Mouse (Mus musculus) MEL (cell line): Measurements from ENCODE around the gene Gm960. TPM values are rescaled to one million over a fixed set of nuclear protein-coding genes. Genes with fewer than 3 reads are reported as not detected.

Experiments used
- DNase-seq: peaks from one replicate; pipeline ENCODE4 v3.0.0; 2011; ENCODE audit warnings: low read depth, low spot score
- H3K27ac ChIP-seq: 2 replicates; pipeline ENCODE4 v1.5.1; 2012; ENCODE audit warnings: low read depth, mild to moderate bottlenecking, control low read depth, low read length, moderate library complexity; ENCODE audit not compliant: control insufficient read depth
- H3K27me3 ChIP-seq, 2 experiments: fragments of 150-350 bp in 1 of 2; sonication (generic) in 1 of 2; 2 replicates each; pipeline ENCODE4 v1.6.1; 2012; ENCODE audit warnings: low read length in 2 of 2, mild to moderate bottlenecking in 2 of 2, improper control_type of control experiment in 1 of 2, moderate library complexity in 1 of 2; ENCODE audit not compliant: insufficient read depth in 2 of 2, control insufficient read depth in 1 of 2
- H3K36me3 ChIP-seq, 2 experiments: 2 replicates each; pipeline ENCODE4 v1.6.1; 2012 to 2014; ENCODE audit warnings: low read length in 2 of 2, improper control_type of control experiment in 1 of 2, inconsistent platforms in 1 of 2, mild to moderate bottlenecking in 1 of 2; ENCODE audit not compliant: insufficient read depth in 2 of 2, control insufficient read depth in 1 of 2
- H3K4me1 ChIP-seq, 2 experiments: fragments of 150-350 bp in 1 of 2; sonication (generic) in 1 of 2; 2 replicates each; pipeline ENCODE4 v1.6.1; 2012; ENCODE audit warnings: low read length in 2 of 2, improper control_type of control experiment in 1 of 2, mild to moderate bottlenecking in 1 of 2; ENCODE audit not compliant: insufficient read depth in 2 of 2, control insufficient read depth in 1 of 2
- H3K4me3 ChIP-seq, 2 experiments: fragments of 150-350 bp in 1 of 2; sonication (generic) in 1 of 2; 2 replicates each; pipeline ENCODE4 v1.5.1; 2012; ENCODE audit warnings: low read depth in 2 of 2, low read length in 2 of 2, mild to moderate bottlenecking in 2 of 2, moderate library complexity in 2 of 2, control low read depth in 1 of 2, improper control_type of control experiment in 1 of 2; ENCODE audit not compliant: control insufficient read depth in 1 of 2, insufficient read depth in 1 of 2
- H3K79me2 ChIP-seq: 2 replicates; pipeline ENCODE4 v1.6.1; 2012; ENCODE audit warnings: mild to moderate bottlenecking, low read length, moderate library complexity; ENCODE audit not compliant: control insufficient read depth, poor library complexity, insufficient read depth
- H3K9ac ChIP-seq: 2 replicates; pipeline ENCODE4 v1.6.1; 2012; ENCODE audit warnings: low read depth, mild to moderate bottlenecking, control low read depth, low read length, moderate library complexity; ENCODE audit not compliant: control insufficient read depth, poor library complexity, severe bottlenecking
- H3K9me3 ChIP-seq: fragments of 150-350 bp; sonication (generic); replicated peaks from 2 replicates; pipeline ENCODE4 v1.6.1; 2012; ENCODE audit warnings: mild to moderate bottlenecking, low read length, improper control_type of control experiment, moderate library complexity; ENCODE audit not compliant: insufficient read depth
- CHD1 ChIP-seq: IDR thresholded peaks from 2 replicates; pipeline ENCODE4 v1.6.1; 2012; ENCODE audit warnings: low read depth, mild to moderate bottlenecking, inconsistent platforms, low read length, improper control_type of control experiment
- CHD2 ChIP-seq: IDR thresholded peaks from 2 replicates; pipeline ENCODE4 v1.6.1; 2011; ENCODE audit warnings: low read length, improper control_type of control experiment
- ETS1 ChIP-seq: IDR thresholded peaks from 2 replicates; pipeline ENCODE4 v1.6.1; 2012; ENCODE audit warnings: low read depth, mild to moderate bottlenecking, inconsistent platforms, low read length, improper control_type of control experiment, moderate library complexity
- GABPA ChIP-seq: IDR thresholded peaks from 2 replicates; pipeline ENCODE4 v1.6.1; 2012; ENCODE audit warnings: low read depth, mild to moderate bottlenecking, inconsistent platforms, low read length, improper control_type of control experiment, moderate library complexity
- KAT2A ChIP-seq: conservative IDR thresholded peaks from 2 replicates; pipeline ENCODE4 v1.6.1; 2012; ENCODE audit warnings: low read depth, low read length, improper control_type of control experiment, inconsistent platforms
- MYC ChIP-seq: IDR thresholded peaks from 2 replicates; pipeline ENCODE4 v1.6.1; 2011; ENCODE audit warnings: low read depth, mild to moderate bottlenecking, low read length, improper control_type of control experiment, moderate library complexity
- POLR2A ChIP-seq, 2 experiments: IDR thresholded peaks; 2 replicates each; pipeline ENCODE4 v1.6.1; 2011 to 2012; ENCODE audit warnings: low read length in 2 of 2, mild to moderate bottlenecking in 2 of 2, control low read depth in 1 of 2, improper control_type of control experiment in 1 of 2, low read depth in 1 of 2, moderate library complexity in 1 of 2; ENCODE audit not compliant: control insufficient read depth in 1 of 2, insufficient read depth in 1 of 2, poor library complexity in 1 of 2
- POLR2AphosphoS2 ChIP-seq: IDR thresholded peaks from 2 replicates; pipeline ENCODE4 v1.6.1; 2011; ENCODE audit warnings: low read length, improper control_type of control experiment
- RCOR1 ChIP-seq: IDR thresholded peaks from 2 replicates; pipeline ENCODE4 v1.6.1; 2012; ENCODE audit warnings: low read depth, mild to moderate bottlenecking, inconsistent platforms, low read length, improper control_type of control experiment
- TAL1 ChIP-seq: IDR thresholded peaks from 2 replicates; pipeline ENCODE4 v1.6.1; 2012; ENCODE audit warnings: mild to moderate bottlenecking, inconsistent platforms, low read length, moderate library complexity, mixed read lengths
- TCF12 ChIP-seq: IDR thresholded peaks from 2 replicates; pipeline ENCODE4 v1.6.1; 2014; ENCODE audit warnings: low read depth, mild to moderate bottlenecking, inconsistent platforms, low read length, improper control_type of control experiment, moderate library complexity
- UBTF ChIP-seq: IDR thresholded peaks from 2 replicates; pipeline ENCODE4 v1.6.1; 2012; ENCODE audit warnings: low read depth, mild to moderate bottlenecking, inconsistent platforms, low read length, improper control_type of control experiment, moderate library complexity, borderline replicate concordance; ENCODE audit not compliant: insufficient read depth
- ZMIZ1 ChIP-seq: IDR thresholded peaks from 2 replicates; pipeline ENCODE4 v1.6.1; 2012; ENCODE audit warnings: low read depth, mild to moderate bottlenecking, inconsistent platforms, low read length, improper control_type of control experiment, moderate library complexity
- ZNF384 ChIP-seq: IDR thresholded peaks from 2 replicates; pipeline ENCODE4 v1.6.1; 2012; ENCODE audit warnings: low read depth, mild to moderate bottlenecking, inconsistent platforms, low read length, improper control_type of control experiment
- polyA plus RNA-seq, 2 experiments: library from polyadenylated mRNA; stranded (reverse) in 1 of 2; unstranded in 1 of 2; fragments of >175 nt in 1 of 2; fragments of >200 nt in 1 of 2; gene quantifications; 2 replicates each; pipeline versions ENCODE4 v1.2.1 to v1.2.4; 2012; ENCODE audit warnings: low replicate concordance in 2 of 2, low read depth in 1 of 2; ENCODE audit not compliant: insufficient read length in 2 of 2, insufficient read depth in 1 of 2, missing spikeins in 1 of 2
- total RNA-seq: library from RNA; depleted of rRNA; stranded (reverse); fragments of 300-350 nt; gene quantifications from 2 replicates; pipeline ENCODE4 v1.2.3, GENCODE M21; 2012

Gm960 gene
- total and polyA plus RNA-seq, 3 experiments, result 2.1 to 2.3 TPM; not detected in 1

DNA sequence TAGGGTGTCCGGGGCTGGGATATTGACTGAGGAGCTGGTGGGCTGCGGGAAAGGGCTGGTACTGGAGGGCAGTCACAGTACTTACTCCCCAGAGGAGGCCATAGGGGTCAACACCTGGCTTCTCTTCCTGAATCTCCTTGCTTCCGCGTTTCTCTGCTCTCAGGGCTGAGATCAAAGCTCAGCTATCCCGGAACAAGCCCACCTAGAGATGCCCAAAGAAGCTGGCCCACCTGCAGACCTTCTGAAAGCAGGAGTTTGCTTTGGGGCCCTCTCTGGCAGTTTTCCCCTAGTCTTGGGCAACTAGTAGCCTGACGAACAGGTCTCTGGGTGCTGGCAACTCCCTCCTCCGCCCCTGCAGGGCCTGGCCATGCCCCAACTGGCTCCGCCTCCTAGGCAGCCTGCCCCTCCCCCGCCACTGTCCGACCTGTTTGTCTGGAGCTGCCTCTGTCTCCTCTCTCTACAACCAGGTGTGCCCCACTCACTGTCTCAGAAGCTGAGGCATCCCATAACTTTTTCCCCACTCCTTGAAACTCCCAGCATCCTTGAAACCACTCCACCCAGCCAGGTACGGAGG is 22.3 kb upstream of the Gm960 start:
- peaks cover 0 to 13% of the 10 kb centered on the region in 2 experiments; a peak in 2 of 4 replicates for H3K4me1 ChIP-seq
- H3K36me3 ChIP-seq, result peaks cover 0 to 3% of the 10 kb centered on the region in 2 experiments; a peak in 2 of 4 replicates
- H3K27ac ChIP-seq, result no peak overlapping the region
- no peaks in the 10 kb centered on the region for H3K27me3 ChIP-seq
- no peak for TF ChIP-seq ZNF384
- no peak for TF ChIP-seq TAL1
- no peak for TF ChIP-seq TCF12
- no peak for TF ChIP-seq KAT2A
- no peak overlapping the region for H3K4me3 ChIP-seq
- H3K9me3 ChIP-seq, result no peaks in the 10 kb centered on the region
- no peak for DNase-seq
- H3K79me2 ChIP-seq, result no peaks in the 10 kb centered on the region
- H3K9ac ChIP-seq, result no peak overlapping the region

DNA sequence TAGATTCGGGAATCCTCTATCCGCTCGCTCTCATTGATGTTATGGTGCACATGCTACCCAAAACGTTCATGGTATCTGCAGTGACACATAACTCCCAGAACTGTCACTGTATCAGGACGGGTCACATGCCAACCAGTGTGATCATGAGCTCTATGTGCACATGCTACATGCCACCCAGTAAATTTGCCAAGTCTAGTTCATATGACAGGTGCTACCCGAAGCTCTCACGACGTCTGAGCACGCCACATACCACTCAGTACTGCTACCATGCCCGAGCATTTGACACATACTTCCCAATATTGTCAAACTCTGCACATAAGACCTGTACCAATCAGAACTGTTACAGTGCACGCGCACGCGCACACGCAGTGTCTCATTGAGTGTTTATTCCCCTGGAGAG is 21.6 kb upstream of the Gm960 start:
- no peaks in the 10 kb centered on the region for H3K27me3 ChIP-seq
- no peak overlapping the region for H3K9ac ChIP-seq

DNA sequence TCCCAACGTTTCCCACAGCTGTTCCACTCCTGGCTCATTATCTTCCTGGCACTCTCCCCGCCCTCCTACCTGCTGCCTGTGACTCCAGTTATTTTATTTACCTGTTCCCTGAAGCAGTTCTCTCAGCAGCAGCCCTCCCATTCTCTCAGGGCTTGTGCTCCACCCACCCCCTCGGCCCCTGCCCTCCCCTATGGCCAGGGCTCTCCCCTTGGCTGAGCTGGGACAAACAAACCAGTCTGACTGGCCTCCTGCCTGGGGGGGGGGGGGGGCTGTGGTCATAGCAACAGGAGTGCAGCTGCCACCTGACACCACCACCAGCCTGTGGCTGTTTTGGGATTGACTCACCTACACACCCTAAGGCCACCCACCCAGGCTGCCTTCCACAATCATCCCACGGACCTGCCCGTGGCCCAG is 20.9 kb upstream of the Gm960 start:
- Histone ChIP-seq H3K27ac (no peak overlapping the region), H3K4me3 (no peak overlapping the region), H3K36me3 (peaks cover 0 to 3% of the 10 kb centered on the region in 2 experiments; a peak in 2 of 4 replicates), H3K9ac (no peak overlapping the region), H3K4me1 (peaks cover 0 to 13% of the 10 kb centered on the region in 2 experiments; a peak in 2 of 4 replicates), H3K79me2 (no peaks in the 10 kb centered on the region), H3K27me3 (no peaks in the 10 kb centered on the region), H3K9me3 (no peaks in the 10 kb centered on the region)
- DNase-seq, result no peak
- TF ChIP-seq CHD1 (no peak), CHD2 (no peak), ETS1 (no peak)

More for the DNA sequence above, 21.6 kb upstream of the Gm960 start:
- H3K4me1 ChIP-seq, result peaks cover 0 to 13% of the 10 kb centered on the region in 2 experiments; a peak in 2 of 4 replicates
- no peak overlapping the region for H3K4me3 ChIP-seq
- H3K79me2 ChIP-seq, result no peaks in the 10 kb centered on the region
- no peak for DNase-seq
- H3K9me3 ChIP-seq, result no peaks in the 10 kb centered on the region
- no peak overlapping the region for H3K27ac ChIP-seq
- H3K36me3 ChIP-seq, result peaks cover 0 to 3% of the 10 kb centered on the region in 2 experiments; a peak in 2 of 4 replicates
- TF ChIP-seq ZMIZ1 (no peak), UBTF (no peak), RCOR1 (no peak), GABPA (no peak), TAL1 (no peak), ZNF384 (no peak), POLR2AphosphoS2 (no peak), POLR2A (IDR thresholded peaks at IDR 0.05; ENCODE audit: control insufficient read depth in 1 of 2, insufficient read depth in 1 of 2, low read depth in 1 of 2, low read length in 2 of 2, poor library complexity in 1 of 2) (no peak), MYC (no peak)
